Mouse (Mus musculus) hindbrain, embryonic 12.5 days (tissue): Measurements from ENCODE around the gene Cep85l. TPM values are rescaled to one million over a fixed set of nuclear protein-coding genes. Genes with fewer than 3 reads are reported as not detected.
A peak's percentile ranks its signal among the peaks of the same experiment; 100 is the strongest.

Source experiments
- ATAC-seq: fragments of 200-750 bp; cut with Nextera tagmentation; 2 replicates; pipeline ENCODE4 v1.8.0; 2017; ENCODE audit warnings: moderate TSS enrichment; ENCODE audit not compliant: low FRiP score
- H3K27ac ChIP-seq: fragments of 300-500 bp; sonication (generic); 2 replicates; pipeline ENCODE4 v1.5.1; 2016; ENCODE audit warnings: mild to moderate bottlenecking
- H3K27me3 ChIP-seq: fragments of 300-500 bp; sonication (generic); 2 replicates; pipeline ENCODE4 v1.6.1; 2016; ENCODE audit warnings: mild to moderate bottlenecking
- H3K36me3 ChIP-seq: fragments of 300-500 bp; sonication (generic); 2 replicates; pipeline ENCODE4 v1.6.1; 2016; ENCODE audit warnings: mild to moderate bottlenecking
- H3K4me1 ChIP-seq: fragments of 300-500 bp; sonication (generic); 2 replicates; pipeline ENCODE4 v1.6.1; 2016
- H3K4me2 ChIP-seq: fragments of 300-500 bp; sonication (generic); replicated peaks from 2 replicates; pipeline ENCODE4 v1.6.1; 2016; ENCODE audit warnings: mild to moderate bottlenecking
- H3K4me3 ChIP-seq: fragments of 300-500 bp; sonication (generic); 2 replicates; pipeline ENCODE4 v1.5.1; 2016; ENCODE audit warnings: mild to moderate bottlenecking
- H3K9ac ChIP-seq: fragments of 300-500 bp; sonication (generic); 2 replicates; pipeline ENCODE4 v1.6.1; 2016; ENCODE audit warnings: mild to moderate bottlenecking, moderate library complexity
- H3K9me3 ChIP-seq: fragments of 300-500 bp; sonication (generic); replicated peaks from 2 replicates; pipeline ENCODE4 v1.6.1; 2016; ENCODE audit warnings: mild to moderate bottlenecking
- WGBS: fragments of 180-500 bp; shearing (Covaris S2); methylation state at CpG from one replicate; pipeline ENCODE4 v1.1.7; 2016; 5-methylcytosine and 5-hydroxymethylcytosine counted together
- polyA plus RNA-seq: library from polyadenylated mRNA; unstranded; fragments of >200 nt; fragmentation: Nextera tagmentation; extraction: Ambion mirVana; gene quantifications from 2 replicates; pipeline ENCODE4 v1.2.1, GENCODE M21; 2016

The Cep85l gene
- 9.4 and 10.9 TPM in 2 replicates for polyA plus RNA-seq

DNA sequence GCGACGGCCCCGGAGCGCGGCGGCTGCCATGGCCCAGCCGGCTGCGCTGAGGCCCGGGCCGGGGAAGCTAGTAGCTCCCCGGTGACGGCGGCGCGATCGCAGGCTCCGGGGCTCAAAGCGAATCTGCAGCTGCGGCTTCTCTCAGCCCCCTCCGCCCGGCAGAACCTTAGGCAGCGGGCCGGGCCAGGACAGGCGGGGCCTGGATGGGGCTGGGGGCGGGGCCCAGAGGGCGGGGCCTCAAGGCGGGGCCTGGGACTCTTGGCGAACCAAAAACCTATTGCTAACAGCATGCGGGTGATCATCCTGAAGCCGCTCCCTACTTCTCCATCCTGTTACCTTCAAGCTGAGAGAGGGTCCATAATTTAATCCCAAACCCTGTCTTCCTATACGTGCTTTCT is at the start of gene Cep85l:
Cep85l (minus strand) TSS at position 239 of the 398 bp plus-strand sequence.
- Histone ChIP-seq H3K4me3 (peak within 1 kb of the TSS; percentile 68), H3K9ac (peak within 1 kb of the TSS; percentile 96), H3K9me3 (no peaks in the 10 kb centered on the region), H3K4me2 (peak within 1 kb of the TSS; percentile 65), H3K27me3 (no peaks in the 10 kb centered on the region), H3K36me3 (no peaks in the 10 kb centered on the region), H3K27ac (peak within 1 kb of the TSS; percentile 95), H3K4me1 (peaks cover 14% of the 10 kb centered on the region)
- under 1% methylated on average over 31 of the region's 31 CpGs for WGBS
- peak; percentile 98 for ATAC-seq

DNA sequence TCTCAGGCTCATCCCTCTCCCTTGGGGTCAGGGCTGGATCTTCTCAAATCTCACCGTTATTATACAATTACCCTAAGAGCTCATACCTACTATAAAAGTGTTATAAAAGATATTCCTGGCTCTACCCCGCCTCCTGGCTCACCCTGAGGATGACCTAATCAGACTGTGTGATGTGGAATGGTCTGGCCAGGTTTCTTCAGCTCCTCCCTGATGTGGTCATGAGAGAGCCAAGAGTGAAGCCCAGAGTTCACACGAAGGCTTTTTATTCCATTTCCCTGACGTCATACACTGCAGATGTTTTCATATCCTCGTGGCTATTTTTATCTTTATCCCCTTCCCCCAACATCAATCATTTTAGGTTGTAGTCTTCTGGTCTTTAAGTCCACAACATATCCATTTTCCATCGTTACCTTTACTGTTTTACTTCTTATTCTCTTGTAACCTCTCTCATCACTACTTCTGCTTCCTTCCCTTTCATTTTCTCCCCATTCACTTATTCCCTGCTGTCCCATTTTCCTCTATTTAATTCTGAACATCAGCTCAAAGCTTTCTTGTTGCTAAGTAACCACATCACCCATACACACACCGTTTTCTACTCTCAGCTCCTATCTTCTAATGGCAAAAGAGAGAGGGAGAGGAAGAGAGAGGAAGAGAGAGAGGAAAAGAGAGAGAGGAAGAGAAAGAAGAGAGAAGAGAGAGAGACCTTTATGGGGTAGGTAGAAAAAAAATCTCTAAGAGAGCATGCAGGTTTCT is 49.1 kb upstream of the Cep85l start:
- no peak overlapping the region for H3K4me3 ChIP-seq
- H3K27me3 ChIP-seq: no peaks in the 10 kb centered on the region
- H3K4me1 ChIP-seq: peaks cover 7% of the 10 kb centered on the region
- no peak for ATAC-seq
- H3K9ac ChIP-seq: no peak overlapping the region
- H3K9me3 ChIP-seq: no peaks in the 10 kb centered on the region
- no peak overlapping the region for H3K4me2 ChIP-seq
- WGBS: 71% methylated on average over 7 of the region's 7 CpGs
- no peaks in the 10 kb centered on the region for H3K36me3 ChIP-seq
- H3K27ac ChIP-seq: no peak overlapping the region

DNA sequence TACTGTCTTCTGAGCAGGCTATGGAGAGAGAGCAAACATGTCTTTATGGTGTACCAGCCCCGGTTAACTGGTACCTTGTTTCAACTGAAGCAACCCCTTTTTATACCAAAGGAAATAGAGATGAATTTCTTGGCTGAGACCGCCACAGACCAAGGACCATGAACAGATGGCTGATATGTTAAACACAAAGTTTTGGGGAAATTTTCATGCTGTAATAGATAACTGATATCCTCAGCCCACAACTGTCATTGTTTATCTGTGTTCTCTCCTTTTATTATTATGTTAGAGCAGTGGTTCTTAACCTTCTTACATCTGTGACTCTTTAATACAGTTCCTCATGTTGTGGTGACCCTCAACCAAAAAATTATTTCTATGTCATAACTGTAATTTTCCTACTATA is 46.8 kb upstream of the Cep85l start:
- Histone ChIP-seq H3K4me3 (no peak overlapping the region), H3K4me2 (no peak overlapping the region), H3K4me1 (peaks cover 7% of the 10 kb centered on the region), H3K27ac (no peak overlapping the region), H3K9ac (no peak overlapping the region), H3K9me3 (no peaks in the 10 kb centered on the region), H3K27me3 (no peaks in the 10 kb centered on the region), H3K36me3 (no peaks in the 10 kb centered on the region)
- ATAC-seq: no peak
- 87% methylated on average over 2 of the region's 2 CpGs for WGBS

DNA sequence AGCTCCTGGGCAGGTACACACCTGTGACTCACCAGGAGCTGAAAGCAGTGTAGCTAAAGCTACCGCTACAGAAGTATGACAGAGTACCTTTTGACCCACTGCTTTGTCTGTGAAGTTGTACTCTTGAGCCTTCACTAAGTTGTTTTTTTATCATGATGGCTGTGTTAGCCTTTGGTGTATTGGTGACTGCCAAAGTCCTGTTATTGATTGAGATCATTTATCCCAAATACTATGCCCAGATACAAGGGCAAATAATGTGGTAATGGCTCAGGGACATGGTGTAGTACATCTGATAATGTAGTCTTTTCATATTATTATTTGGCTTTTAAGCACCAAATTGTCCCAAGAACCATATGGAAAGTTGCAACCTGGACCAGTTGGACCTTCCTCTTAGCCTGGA is 43.3 kb upstream of the Cep85l start:
- 94% methylated on average over 1 of the region's 1 CpGs for WGBS
- H3K9me3 ChIP-seq: no peaks in the 10 kb centered on the region

DNA sequence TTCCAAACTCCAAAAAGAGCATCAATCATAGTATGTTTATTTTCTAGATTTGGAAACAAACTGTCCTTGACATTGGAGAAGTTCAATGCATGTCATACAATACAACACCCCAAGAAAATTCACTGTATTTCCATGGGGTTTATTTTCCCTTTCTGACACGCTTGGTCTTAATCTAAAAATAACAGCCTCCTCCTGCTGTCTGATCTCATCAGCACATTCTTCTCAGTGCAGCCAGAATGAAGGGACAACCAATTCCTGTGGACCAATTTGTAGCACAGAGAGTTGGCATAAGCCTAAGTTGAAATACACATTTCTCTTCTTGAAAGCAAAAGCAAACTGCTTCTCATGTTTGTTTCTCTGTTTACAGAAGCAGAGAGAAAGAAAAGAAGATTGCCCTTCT is 42.5 kb upstream of the Cep85l start:
- Histone ChIP-seq H3K36me3 (no peaks in the 10 kb centered on the region), H3K27ac (no peak overlapping the region), H3K4me3 (no peak overlapping the region), H3K4me2 (no peak overlapping the region), H3K4me1 (no peaks in the 10 kb centered on the region), H3K9ac (no peak overlapping the region), H3K27me3 (no peaks in the 10 kb centered on the region), H3K9me3 (no peaks in the 10 kb centered on the region)
- no peak for ATAC-seq
- 77% methylated on average over 1 of the region's 1 CpGs for WGBS

More for the DNA sequence above, 43.3 kb upstream of the Cep85l start:
- no peak overlapping the region for H3K27ac ChIP-seq
- no peak overlapping the region for H3K9ac ChIP-seq
- no peak for ATAC-seq
- H3K27me3 ChIP-seq: no peaks in the 10 kb centered on the region
- no peak overlapping the region for H3K4me3 ChIP-seq
- no peaks in the 10 kb centered on the region for H3K36me3 ChIP-seq
- no peaks in the 10 kb centered on the region for H3K4me1 ChIP-seq
- H3K4me2 ChIP-seq: no peak overlapping the region

DNA sequence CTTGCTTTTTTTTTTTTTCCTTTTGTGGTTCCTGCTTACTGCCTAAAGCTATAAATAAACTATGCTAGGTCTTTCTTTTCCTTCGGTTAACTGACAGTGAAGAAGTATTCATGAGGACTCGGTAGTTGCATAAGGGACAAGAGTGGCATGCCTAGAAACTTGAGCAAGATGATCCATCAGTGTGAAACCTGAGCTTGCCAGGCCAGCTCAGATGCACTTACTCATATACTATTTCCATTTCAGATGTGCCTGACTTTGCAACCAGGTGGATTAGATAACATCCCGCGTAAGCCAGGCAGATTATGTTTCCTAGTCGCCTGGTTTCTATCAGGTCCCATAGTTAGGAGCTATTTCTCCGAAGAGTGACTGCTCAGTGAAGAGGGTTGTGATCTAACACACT is 41.9 kb upstream of the Cep85l start:
- H3K36me3 ChIP-seq: no peaks in the 10 kb centered on the region
- H3K4me2 ChIP-seq: no peak overlapping the region
- no peaks in the 10 kb centered on the region for H3K9me3 ChIP-seq
- no peak overlapping the region for H3K27ac ChIP-seq
- no peaks in the 10 kb centered on the region for H3K27me3 ChIP-seq
- WGBS: 82% methylated on average over 6 of the region's 6 CpGs
- H3K4me3 ChIP-seq: no peak overlapping the region
- ATAC-seq: no peak
- no peaks in the 10 kb centered on the region for H3K4me1 ChIP-seq
- H3K9ac ChIP-seq: no peak overlapping the region

DNA sequence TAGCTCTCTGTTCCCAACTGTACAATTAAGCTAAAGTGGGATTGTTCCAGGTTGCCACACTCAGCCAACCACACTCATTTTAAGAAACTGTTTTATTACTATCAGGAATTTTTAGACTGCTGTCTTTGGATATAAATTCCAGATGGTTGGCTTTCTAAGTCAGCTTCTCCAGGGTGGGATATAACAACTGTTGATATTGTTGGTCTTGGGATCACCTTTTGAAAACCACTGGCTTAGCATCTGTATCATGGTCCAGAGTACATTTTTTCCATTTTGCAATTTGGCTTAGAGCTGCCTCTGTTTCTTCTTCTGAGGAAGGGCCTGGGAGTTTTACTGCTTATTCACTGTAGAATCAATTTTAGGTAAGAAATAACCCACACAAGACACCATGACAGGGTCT is 40.3 kb upstream of the Cep85l start:
- no peaks in the 10 kb centered on the region for H3K9me3 ChIP-seq
- ATAC-seq: no peak
- no peak overlapping the region for H3K4me2 ChIP-seq
- H3K27ac ChIP-seq: no peak overlapping the region
- no peaks in the 10 kb centered on the region for H3K36me3 ChIP-seq
- H3K9ac ChIP-seq: no peak overlapping the region
- H3K4me3 ChIP-seq: no peak overlapping the region
- H3K27me3 ChIP-seq: no peaks in the 10 kb centered on the region
- no peaks in the 10 kb centered on the region for H3K4me1 ChIP-seq

DNA sequence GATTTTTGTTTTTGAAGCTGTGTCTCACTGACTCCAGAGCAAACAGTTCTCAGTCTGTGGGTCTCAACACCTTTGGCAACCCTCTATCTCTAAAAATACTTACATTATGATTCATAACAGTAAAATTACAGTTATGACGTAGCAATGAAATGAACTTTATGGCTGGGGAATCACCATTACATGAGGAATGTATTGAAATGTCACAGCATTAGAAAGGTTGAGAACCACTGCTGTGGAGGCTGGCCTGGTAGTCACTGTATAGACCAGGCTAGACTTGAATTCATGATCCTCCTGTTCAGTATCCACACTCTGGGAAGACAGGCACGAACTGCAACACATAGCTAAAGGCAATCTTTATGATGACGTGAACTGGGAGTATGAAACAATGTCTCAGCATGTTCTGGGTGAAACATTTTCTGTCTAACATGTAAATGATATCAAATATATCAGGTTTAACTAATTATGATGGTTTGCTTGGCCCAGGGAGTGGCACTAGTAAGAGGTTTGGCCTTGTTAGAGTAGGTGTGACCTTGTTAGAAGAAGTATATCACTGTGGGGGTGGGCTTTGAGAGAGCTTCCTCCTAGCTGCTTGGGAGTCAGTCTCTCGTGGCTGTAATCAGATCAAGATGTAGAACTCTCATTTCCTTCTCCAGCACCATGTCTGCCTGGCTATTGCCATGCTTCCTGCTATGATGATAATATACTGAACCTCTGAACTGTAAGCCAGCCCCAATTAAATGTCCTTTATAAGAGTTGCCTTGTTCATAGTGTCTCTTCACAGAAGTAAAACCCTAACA is 39.6 kb upstream of the Cep85l start:
- Histone ChIP-seq H3K36me3 (no peaks in the 10 kb centered on the region), H3K27me3 (no peaks in the 10 kb centered on the region), H3K9ac (no peak overlapping the region), H3K4me1 (no peaks in the 10 kb centered on the region), H3K4me3 (no peak overlapping the region), H3K4me2 (no peak overlapping the region), H3K9me3 (no peaks in the 10 kb centered on the region), H3K27ac (no peak overlapping the region)
- no peak for ATAC-seq
- 70% methylated on average over 4 of the region's 4 CpGs for WGBS

DNA sequence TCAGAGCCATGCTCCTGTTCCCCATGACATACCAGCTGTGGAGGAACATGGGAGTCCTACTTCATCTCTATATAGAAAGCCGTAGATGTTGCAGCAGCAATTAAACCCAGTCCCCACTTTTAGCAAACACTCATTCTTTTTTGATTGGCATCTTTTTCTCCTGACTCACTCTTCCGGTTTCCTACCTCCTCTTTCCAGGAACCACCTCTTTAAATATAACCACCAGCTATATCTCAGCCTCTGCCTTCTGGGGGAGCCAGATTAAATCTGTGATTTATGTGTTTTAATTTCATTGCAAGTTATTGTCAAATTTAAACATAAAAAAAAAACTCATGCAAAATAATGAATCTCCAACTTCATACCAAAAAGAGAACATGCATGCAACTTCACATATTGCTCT is 37.3 kb upstream of the Cep85l start:
- Histone ChIP-seq H3K27ac (no peak overlapping the region), H3K9me3 (no peaks in the 10 kb centered on the region), H3K4me2 (no peak overlapping the region), H3K4me1 (no peaks in the 10 kb centered on the region), H3K9ac (no peak overlapping the region), H3K27me3 (no peaks in the 10 kb centered on the region), H3K4me3 (no peak overlapping the region), H3K36me3 (no peaks in the 10 kb centered on the region)
- no peak for ATAC-seq
- WGBS: 76% methylated on average over 2 of the region's 2 CpGs

DNA sequence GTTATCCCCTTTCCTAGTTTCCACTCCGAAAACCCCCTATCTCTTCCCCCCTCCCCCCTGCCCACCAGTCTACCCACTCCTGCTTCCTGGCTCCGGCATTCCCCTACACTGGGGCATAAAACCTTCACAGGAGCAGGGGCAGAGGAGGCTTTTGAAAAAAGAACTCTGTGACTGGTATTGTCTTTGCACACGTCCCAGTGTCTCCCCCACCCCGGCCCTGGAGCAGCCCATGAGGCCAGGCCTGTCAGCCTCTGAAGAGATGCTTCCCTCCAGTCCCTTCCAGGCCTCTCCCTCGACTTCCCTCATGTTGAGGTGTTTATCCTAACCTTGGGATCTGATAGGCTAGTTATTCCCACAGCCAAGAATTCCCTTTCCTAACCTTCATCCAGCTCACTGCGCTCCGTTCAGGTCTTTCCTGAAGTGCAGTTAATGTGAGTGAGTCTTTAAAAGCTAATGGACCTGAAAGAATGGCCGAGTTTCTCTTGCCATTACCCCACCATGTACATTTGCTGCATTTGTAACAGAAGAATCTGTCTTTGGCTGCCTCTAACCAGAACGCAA is 36.5 kb upstream of the Cep85l start:
- Histone ChIP-seq H3K4me3 (no peak overlapping the region), H3K27me3 (no peaks in the 10 kb centered on the region), H3K36me3 (no peaks in the 10 kb centered on the region), H3K9me3 (no peaks in the 10 kb centered on the region), H3K9ac (no peak overlapping the region), H3K27ac (no peak overlapping the region), H3K4me2 (no peak overlapping the region), H3K4me1 (no peaks in the 10 kb centered on the region)
- ATAC-seq: no peak
- 55% methylated on average over 9 of the region's 9 CpGs for WGBS

DNA sequence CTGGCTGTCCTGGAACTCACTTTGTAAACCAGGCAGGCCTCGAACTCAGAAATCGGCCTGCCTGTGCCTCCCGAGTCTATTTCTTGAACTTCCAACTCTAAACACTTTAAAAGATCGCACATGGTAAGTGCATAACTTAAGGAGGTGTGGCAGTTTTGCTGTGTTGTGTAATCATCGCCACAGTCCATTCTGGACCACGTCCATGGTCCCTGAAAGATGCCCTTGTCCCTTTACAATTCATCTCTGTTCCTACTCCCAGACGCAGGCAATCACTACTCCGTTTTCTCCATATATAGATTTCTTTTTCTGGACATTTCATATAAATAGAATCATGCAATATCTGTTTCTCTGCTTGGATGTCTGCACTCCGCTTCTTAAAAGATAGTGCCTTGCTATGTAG is 35.5 kb upstream of the Cep85l start:
- Histone ChIP-seq H3K4me3 (no peak overlapping the region), H3K36me3 (no peaks in the 10 kb centered on the region), H3K4me1 (no peaks in the 10 kb centered on the region), H3K4me2 (no peak overlapping the region), H3K27me3 (no peaks in the 10 kb centered on the region), H3K27ac (no peak overlapping the region), H3K9ac (no peak overlapping the region), H3K9me3 (no peaks in the 10 kb centered on the region)
- no peak for ATAC-seq
- 86% methylated on average over 9 of the region's 9 CpGs for WGBS

DNA sequence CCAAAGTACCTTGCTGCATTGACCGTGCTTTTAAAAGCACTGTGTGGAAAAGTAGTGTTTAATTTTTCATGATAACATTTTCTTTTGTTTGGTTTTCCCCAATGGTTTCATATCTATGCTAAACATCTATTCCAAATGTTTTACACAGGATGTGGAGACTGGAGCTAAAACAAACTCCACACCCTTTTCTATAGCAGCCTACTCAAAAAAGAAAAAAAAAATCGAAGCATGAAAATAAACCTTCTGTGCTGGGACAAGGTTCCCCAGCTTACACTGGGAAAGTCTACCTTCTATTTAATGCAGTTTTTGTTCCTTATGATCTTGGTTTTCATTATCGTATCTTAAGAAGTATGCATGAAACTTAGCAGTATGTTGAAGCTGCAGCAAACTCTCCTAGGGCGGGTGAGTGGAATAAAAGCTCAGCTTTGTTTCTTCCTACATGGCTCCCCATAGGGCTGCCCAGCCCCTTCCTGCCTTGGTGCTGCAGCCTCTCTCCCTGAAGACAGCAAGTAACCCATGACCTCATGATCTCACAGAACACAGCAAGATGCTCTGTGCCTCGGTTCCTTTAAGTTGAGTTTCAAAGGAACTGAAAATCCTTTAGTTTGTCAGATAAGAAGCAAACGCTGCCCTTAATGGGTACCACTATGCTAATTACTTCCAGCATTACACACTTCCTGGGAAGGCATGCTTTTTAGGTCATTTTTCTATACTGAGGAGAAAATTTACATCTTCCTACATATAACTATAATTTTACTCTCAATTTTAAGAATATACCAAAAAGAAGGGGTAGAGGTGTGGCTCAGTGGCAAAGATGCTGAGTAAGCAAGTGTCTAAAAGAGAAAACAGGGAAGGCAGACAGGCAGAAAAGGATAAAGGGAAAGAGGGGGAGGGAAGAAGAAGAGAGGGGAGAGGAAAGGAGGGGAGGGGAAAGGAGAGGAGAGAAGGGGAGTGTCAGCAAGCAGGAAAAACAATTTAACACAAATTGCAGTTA is 34.6 kb upstream of the Cep85l start:
- 37% methylated on average over 6 of the region's 6 CpGs for WGBS
- no peak overlapping the region for H3K4me3 ChIP-seq
- H3K27me3 ChIP-seq: no peaks in the 10 kb centered on the region
- no peak overlapping the region for H3K4me2 ChIP-seq
- no peaks in the 10 kb centered on the region for H3K36me3 ChIP-seq
- H3K9ac ChIP-seq: no peak overlapping the region
- H3K4me1 ChIP-seq: no peaks in the 10 kb centered on the region
- no peak for ATAC-seq
- no peak overlapping the region for H3K27ac ChIP-seq
- no peaks in the 10 kb centered on the region for H3K9me3 ChIP-seq
